Mouse (Mus musculus) intestine, embryonic 16.5 days (tissue): ENCODE results near the gene Gm13030. TPM values are rescaled to one million over a fixed set of nuclear protein-coding genes. Genes with fewer than 3 reads are reported as not detected.
"Not testable (repeated sequence)": the region's sequence is repeated elsewhere in the genome, so short reads cannot be mapped to it uniquely, and the experiment has no call there.

ENCODE experiments used
- ATAC-seq: fragments of 200-750 bp; cut with Nextera tagmentation; 2 replicates; pipeline ENCODE4 v1.8.0; 2017; ENCODE audit warnings: moderate TSS enrichment, moderate library complexity
- H3K27ac ChIP-seq: fragments of 300-500 bp; sonication (generic); 2 replicates; pipeline ENCODE4 v1.5.1; 2014; ENCODE audit warnings: mild to moderate bottlenecking, low read length
- H3K27me3 ChIP-seq: fragments of 300-500 bp; sonication (generic); replicated peaks from 2 replicates; pipeline ENCODE4 v1.6.1; 2014; ENCODE audit warnings: low read length, control low read depth, mixed read lengths; ENCODE audit not compliant: control insufficient read depth, insufficient read depth
- H3K36me3 ChIP-seq: fragments of 300-500 bp; sonication (generic); 2 replicates; pipeline ENCODE4 v1.6.1; 2014; ENCODE audit warnings: low read length, control low read depth; ENCODE audit not compliant: control insufficient read depth, insufficient read depth
- H3K4me1 ChIP-seq: fragments of 300-500 bp; sonication (generic); 2 replicates; pipeline ENCODE4 v1.6.1; 2014; ENCODE audit warnings: low read length, control low read depth, mixed read lengths; ENCODE audit not compliant: control insufficient read depth, insufficient read depth
- H3K4me2 ChIP-seq: fragments of 300-500 bp; sonication (generic); 2 replicates; pipeline ENCODE4 v1.6.1; 2014; ENCODE audit warnings: low read depth, low read length, control low read depth
- H3K4me3 ChIP-seq: fragments of 300-500 bp; sonication (generic); 2 replicates; pipeline ENCODE4 v1.5.1; 2014; ENCODE audit warnings: mild to moderate bottlenecking, low read length
- H3K9ac ChIP-seq: fragments of 300-500 bp; sonication (generic); 2 replicates; pipeline ENCODE4 v1.6.1; 2014; ENCODE audit warnings: low read depth, low read length
- H3K9me3 ChIP-seq: fragments of 300-500 bp; sonication (generic); 2 replicates; pipeline ENCODE4 v1.6.1; 2016; ENCODE audit warnings: low read length, control low read depth; ENCODE audit not compliant: control insufficient read depth
- WGBS: fragments of 180-500 bp; shearing (Covaris S2); extraction: QIAGEN DNeasy Blood & Tissue Kit; methylation state at CpG from one replicate; pipeline ENCODE4 v1.1.7; 2014; 5-methylcytosine and 5-hydroxymethylcytosine counted together
- polyA plus RNA-seq: library from polyadenylated mRNA; unstranded; fragments of >200 nt; fragmentation: Nextera tagmentation; extraction: Ambion mirVana; gene quantifications from 2 replicates; pipeline ENCODE4 v1.2.1, GENCODE M21; 2015

Gene Gm13030
- polyA plus RNA-seq, 1 experiment from 2014 or later = not detected

GRCm38 (mm10) chr4:138827147-138827546 lies 46.6 kb downstream of the Gm13030 start:
- Histone ChIP-seq H3K27me3 (no peaks in the 10 kb centered on the region), H3K36me3 (no peaks in the 10 kb centered on the region), H3K9me3 (0 out of 2 replicates have a peak, but pooled peaks cover 5% of the 10 kb centered on the region), H3K27ac (no peak overlapping the region), H3K4me2 (no peak overlapping the region), H3K9ac (no peak overlapping the region), H3K4me3 (no peak overlapping the region), H3K4me1 (peaks cover 11% of the 10 kb centered on the region)
- no peak for ATAC-seq
- 61% methylated on average over 11 of the region's 11 CpGs for WGBS

- Histone ChIP-seq H3K4me3 (no peak overlapping the region), H3K36me3 (no peaks in the 10 kb centered on the region), H3K4me1 (peaks cover 11% of the 10 kb centered on the region), H3K9me3 (0 out of 2 replicates have a peak, but pooled peaks cover 5% of the 10 kb centered on the region), H3K27me3 (no peaks in the 10 kb centered on the region), H3K27ac (peak overlapping the region; percentile 59), H3K9ac (no peak overlapping the region), H3K4me2 (peak overlapping the region; percentile 36)
- ATAC-seq = peak; percentile 84
- 14% methylated on average over 18 of the region's 18 CpGs for WGBS
Measured at GRCm38 (mm10) chr4:138825751-138826567, 47.8 kb downstream of the Gm13030 start.

DNA sequence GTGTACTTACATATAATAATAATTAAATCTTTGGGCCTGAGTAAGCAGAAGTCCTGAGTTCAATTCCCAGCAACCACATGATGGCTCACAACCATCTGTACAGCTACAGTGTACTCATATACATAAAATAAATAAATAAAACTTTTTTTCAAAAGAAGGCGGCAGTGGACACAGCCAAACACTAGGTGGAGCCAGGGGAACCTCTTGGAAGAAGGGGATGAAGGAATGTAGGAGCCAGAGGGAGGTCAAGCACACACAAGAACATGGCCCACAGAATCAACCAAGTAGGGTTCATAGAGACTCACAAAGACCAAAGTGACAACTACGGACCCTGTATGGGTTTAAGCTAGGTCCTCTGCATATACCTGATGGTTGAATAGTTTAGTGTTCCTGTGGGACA lies 49.1 kb downstream of the Gm13030 start:
- H3K9me3 ChIP-seq = 0 out of 2 replicates have a peak, but pooled peaks cover 5% of the 10 kb centered on the region

DNA sequence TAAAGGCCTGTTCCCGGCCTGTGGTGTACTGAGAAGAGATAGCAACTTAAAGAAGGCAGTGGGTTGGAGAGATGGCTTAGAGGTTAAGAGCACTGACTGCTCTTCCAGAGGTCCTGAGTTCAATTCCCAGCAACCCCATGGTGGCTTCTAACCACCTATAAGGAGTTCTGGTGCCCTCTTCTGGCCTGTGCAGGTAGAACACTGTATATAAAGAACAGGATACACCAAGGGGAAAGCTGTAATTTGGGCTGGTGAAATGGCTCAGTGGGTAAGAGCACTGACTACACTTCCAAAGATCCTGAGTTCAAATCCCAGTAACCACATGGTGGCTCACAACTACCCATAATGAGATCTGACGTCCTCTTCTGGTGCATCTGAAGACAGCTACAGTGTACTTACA lies 49.6 kb downstream of the Gm13030 start:
- H3K9ac ChIP-seq, H3K27ac ChIP-seq, H3K9me3 ChIP-seq, H3K27me3 ChIP-seq, ATAC-seq, H3K4me2 ChIP-seq, H3K4me3 ChIP-seq, H3K36me3 ChIP-seq: not testable (repeated sequence)
- WGBS = 82% methylated on average over 2 of the region's 2 CpGs
- peaks cover 11% of the 10 kb centered on the region for H3K4me1 ChIP-seq

More for the DNA sequence above, 49.1 kb downstream of the Gm13030 start:
- no peaks in the 10 kb centered on the region for H3K27me3 ChIP-seq
- H3K4me1 ChIP-seq = peaks cover 11% of the 10 kb centered on the region
- H3K27ac ChIP-seq = no peak overlapping the region
- no peak for ATAC-seq
- H3K9ac ChIP-seq = no peak overlapping the region
- no peaks in the 10 kb centered on the region for H3K36me3 ChIP-seq
- no peak overlapping the region for H3K4me2 ChIP-seq
- no peak overlapping the region for H3K4me3 ChIP-seq
- 84% methylated on average over 2 of the region's 2 CpGs for WGBS

DNA sequence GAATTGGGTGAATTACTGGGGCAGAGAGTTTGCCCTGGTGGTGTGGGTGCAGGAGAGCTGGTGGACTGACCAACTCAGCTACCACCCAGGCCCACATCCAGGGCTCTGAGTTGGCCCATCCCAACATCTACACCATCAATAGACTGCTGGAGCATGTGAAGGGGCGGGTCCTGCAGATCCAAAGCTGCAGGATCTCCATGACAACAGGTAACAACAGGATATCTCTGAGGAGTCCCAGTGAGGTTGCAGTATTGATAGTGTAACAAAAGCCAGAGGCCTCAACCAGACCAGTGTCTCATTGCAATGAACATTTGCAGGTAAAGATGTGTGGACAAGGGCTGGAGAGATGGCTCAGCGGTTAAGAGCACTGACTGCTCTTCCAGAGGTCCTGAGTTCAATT lies 52.7 kb downstream of the Gm13030 start:
- WGBS = 81% methylated on average over 2 of the region's 2 CpGs
- no peak for ATAC-seq
- Histone ChIP-seq H3K4me2 (no peak overlapping the region), H3K27me3 (no peaks in the 10 kb centered on the region), H3K4me1 (peaks cover 5% of the 10 kb centered on the region), H3K9me3 (0 out of 2 replicates have a peak, but pooled peaks cover 5% of the 10 kb centered on the region), H3K27ac (no peak overlapping the region), H3K4me3 (no peak overlapping the region), H3K9ac (no peak overlapping the region), H3K36me3 (no peaks in the 10 kb centered on the region)

Other genes starting within 250 kb of the Gm13030 start
- 0.11 and 0.23 TPM in 2 replicates for gene Vwa5b1, start 238.1 kb downstream of the Gm13030 start, polyA plus RNA-seq
- gene Pla2g2c, start 149.2 kb downstream of the Gm13030 start, polyA plus RNA-seq = 0.13 and 0.16 TPM in 2 replicates
- 1.3 and 1.5 TPM in 2 replicates for gene Ubxn10, start 136.8 kb downstream of the Gm13030 start, polyA plus RNA-seq
- 2.3 and 2.7 TPM in 2 replicates for gene Pla2g2f, start 116.3 kb downstream of the Gm13030 start, polyA plus RNA-seq
- gene Pla2g2d, start 98.2 kb downstream of the Gm13030 start, polyA plus RNA-seq = 0.44 and 0.75 TPM in 2 replicates
- 0.15 and 0.23 TPM in 2 replicates for gene Pla2g5, start 10.5 kb downstream of the Gm13030 start, polyA plus RNA-seq
- gene Pla2g2e, start 4.0 kb upstream of the Gm13030 start, polyA plus RNA-seq = 0.18 TPM in 1 of 2 replicates, not detected in the other
- 4.4 and 4.6 TPM in 2 replicates for gene Otud3, start 40.0 kb upstream of the Gm13030 start, polyA plus RNA-seq
- 106 and 121 TPM in 2 replicates for gene Rnf186, start 93.1 kb upstream of the Gm13030 start, polyA plus RNA-seq
- gene Tmco4, start 98.9 kb upstream of the Gm13030 start, polyA plus RNA-seq = 16.3 and 17.1 TPM in 2 replicates
- 0.05 TPM in 1 of 2 replicates, not detected in the other for gene Htr6, start 201.6 kb upstream of the Gm13030 start, polyA plus RNA-seq
- gene Nbl1, start 219.0 kb upstream of the Gm13030 start, polyA plus RNA-seq = 38.9 and 43.3 TPM in 2 replicates